Mouse (Mus musculus) liver (tissue): ENCODE measurements around the gene Rab40c.
A peak's percentile ranks its signal among the peaks of the same experiment; 100 is the strongest.

Experiments used
- DNase-seq: peaks from one replicate; pipeline ENCODE4 v3.0.0-alpha.2; 2020; ENCODE audit warnings: mixed read lengths

Rab40c gene

DNA sequence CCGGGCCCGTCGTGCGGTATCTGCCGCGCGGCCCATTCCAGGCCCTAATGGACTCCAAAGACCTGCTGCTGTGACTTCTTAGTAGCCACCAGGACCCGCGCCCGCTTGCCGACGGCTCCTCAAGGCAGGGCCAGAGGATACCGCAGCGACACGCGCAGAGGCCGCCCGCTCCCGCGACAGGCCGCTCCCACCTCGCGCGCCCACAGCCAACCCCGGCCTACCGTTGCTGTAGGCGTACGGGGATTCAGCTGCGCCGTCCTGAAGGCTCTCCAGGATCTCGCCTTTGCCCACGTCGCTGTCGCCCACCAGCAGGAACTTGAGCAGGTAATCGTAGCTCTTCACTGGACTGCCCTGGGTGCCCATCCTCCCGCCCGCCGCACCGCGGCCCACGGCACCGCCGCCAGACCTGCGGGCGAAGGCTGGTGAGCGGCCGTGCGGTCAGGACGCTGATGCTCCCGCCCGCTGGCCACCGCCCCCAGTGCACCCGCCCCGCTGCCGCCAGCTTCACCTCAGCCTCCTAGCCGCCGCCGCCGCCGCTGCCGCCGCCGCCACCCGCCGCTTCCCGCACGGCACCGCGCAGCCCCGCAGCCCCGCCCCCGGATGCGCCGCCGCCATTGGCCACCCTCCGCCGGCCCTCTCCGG, at the start of gene Rab40c:
Gene Rab40c (minus strand): TSS at position 584 of the 642 bp plus-strand sequence.
- DNase-seq, result peak; percentile 64

DNA sequence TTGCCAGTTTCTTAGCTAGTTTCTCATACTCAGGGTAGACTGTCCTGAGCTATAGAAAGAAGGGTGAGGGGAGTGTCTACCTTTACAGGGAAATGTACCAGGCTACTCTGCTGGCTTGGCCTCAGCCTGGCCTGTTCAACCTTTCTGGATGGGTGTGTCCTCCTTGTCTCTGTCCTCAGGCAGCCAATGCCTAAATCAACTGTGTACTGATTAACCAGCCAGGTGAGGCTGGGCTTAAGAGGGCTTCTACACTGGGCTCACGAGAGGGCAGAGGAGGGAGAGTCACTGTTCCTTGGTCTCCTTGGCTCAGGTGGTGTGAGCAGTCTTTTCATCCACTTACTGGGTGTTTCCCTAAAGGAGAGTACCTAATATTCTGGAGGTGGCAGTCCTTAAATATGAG, 48.6 kb upstream of the Rab40c start:
- DNase-seq, result peak; percentile 51

DNA sequence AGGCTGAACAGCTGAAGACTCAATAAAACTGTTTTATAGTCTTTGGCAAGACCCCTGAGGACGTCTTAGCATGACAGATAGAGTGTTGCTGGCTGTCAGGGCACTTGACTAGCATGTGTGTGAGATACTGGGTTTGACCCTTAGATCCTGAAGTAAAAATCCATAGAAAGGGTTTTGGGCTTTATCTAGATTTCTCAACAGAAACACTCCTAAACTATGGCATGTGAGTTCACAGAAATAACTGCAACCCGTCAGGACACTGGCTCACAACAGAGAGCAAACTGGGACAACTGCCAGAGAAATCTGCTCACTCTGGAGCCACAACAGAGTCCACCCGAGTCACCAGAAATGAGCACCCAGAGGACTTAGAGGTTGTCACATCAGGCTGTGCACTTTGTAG, 48.1 kb upstream of the Rab40c start:
- no peak for DNase-seq

DNA sequence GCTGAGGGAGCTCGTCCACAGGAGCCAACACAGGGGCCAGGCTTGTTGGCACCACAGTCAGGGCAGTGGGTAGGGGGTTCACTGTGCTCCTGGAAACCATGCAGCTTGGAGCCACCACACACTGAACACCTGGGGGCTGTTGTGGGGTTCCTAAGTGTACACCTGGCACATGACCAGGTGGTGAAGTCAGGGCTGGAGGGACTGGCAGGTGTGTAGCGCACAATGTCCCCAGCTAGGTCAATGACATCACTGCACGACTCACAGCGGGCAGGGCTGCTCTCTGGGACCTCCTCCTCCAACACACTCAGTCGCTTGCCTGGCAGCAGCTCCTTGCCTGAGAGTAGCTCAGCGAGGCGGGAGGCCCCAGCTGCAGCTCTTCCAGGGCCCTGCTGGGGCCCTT, 44.7 kb upstream of the Rab40c start:
- DNase-seq, result no peak

DNA sequence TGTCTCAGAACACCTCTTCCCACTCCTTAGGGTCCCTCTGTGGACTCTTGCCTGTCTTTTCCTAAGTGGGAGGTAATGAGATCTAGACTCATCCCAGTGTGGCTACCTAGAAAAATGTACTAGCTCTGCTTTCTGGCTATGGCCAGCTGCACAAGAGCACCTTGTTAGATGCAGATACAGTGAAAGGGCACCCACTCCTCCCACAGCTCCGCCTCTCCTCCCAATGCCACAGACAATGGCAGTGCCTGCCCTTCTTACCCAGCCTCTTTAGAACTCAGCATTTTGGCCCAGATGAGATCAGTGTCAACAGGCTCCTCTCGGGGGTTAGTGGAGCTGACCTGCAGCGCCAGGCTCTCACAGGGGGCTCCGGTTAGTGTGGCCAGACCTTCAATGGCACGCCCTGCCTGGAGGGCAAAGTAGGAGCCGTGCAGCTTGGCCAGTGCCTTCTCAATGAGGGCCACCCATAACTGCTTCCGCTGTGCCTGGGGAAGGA, 42.9 kb upstream of the Rab40c start:
- peak; percentile 60 for DNase-seq

DNA sequence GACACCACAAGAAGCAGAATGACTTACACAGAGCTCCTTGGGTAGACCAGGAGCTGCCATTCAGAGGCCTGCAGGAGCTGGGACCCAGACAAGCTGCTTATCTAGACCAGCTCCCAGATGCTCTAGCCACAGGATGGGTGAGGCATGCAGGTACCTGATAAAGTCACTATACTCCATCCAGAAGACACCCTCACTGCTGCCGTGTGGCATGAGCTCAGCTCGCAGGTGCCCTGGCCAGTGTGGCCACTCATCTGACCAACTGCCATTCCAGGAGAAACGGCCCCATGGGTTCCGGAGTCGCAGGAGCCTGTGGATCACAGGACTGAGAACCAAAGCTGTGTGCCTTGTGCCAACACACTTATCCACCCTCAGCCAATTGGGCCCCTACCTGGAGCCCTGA, 42.0 kb upstream of the Rab40c start:
- DNase-seq, result peak; percentile 90

DNA sequence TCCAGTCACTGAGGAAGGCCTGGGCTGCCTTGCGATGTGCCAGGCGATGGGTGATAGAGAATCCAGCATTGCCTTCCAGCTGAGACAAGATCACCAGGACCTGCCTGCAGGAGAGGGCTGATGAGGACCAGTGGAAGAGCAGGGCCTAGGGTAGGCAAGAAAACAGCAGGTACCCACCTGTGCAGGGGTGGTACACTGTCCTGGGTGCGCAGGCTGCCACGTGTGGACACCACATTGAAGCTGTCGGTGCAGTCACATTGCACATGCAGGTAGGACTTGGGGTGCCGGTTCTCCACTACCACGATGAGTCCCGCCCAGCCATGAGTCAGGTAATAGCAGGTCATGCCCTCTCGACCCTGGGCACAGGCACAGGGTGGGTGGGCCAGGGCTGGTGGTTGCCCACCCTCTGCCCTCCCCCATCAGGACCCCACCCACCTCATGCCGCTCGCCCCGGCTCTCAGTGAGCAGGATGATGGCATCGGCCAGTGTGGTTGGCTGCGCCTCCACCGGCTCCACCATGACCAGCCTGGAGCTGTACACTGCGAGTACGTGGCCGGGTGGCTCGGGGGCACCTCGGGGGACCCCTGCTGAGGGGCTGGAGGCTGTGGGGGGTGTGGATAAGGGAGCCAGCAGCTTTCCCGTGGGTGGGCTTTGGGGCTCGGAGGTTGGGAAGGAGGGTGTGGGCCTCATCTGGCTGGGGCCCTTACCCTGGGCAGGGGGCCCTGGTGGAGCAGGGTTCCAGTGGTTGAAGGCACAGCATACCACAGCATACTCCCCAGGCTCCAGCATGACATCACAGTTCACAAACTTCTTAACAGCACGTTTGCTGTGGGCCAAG, 40.3 kb upstream of the Rab40c start:
- DNase-seq, result peak; percentile 4

GRCm38 (mm10) chr17:25958771-25959494, 39.4 kb upstream of the Rab40c start:
- no peak for DNase-seq

GRCm38 (mm10) chr17:25957586-25958051, 38.1 kb upstream of the Rab40c start:
- DNase-seq, result no peak

GRCm38 (mm10) chr17:25956631-25957030, 37.1 kb upstream of the Rab40c start:
- DNase-seq, result no peak

- DNase-seq, result no peak
These were observed 36.7 kb upstream of the Rab40c start for GRCm38 (mm10) chr17:25956201-25956600.

DNA sequence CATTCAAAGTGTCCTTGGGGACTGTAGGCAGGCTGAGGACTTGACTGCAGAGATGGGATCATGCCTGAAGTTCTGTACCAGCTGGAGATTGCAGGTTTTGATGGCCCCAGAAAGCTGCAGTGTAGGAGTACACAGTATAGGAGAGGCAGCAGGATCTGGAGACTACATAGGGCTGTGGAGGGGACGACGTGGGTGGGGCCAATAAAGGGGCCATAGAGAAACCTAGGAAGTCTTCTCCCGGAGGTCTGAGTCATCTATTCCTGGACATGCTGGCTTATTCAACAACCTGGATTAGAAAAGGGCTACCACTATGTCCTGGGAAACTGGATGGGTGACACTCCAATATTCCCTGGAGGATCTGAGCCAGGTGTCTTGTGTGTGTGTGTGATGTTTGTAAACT, 36.2 kb upstream of the Rab40c start:
- DNase-seq, result no peak

DNA sequence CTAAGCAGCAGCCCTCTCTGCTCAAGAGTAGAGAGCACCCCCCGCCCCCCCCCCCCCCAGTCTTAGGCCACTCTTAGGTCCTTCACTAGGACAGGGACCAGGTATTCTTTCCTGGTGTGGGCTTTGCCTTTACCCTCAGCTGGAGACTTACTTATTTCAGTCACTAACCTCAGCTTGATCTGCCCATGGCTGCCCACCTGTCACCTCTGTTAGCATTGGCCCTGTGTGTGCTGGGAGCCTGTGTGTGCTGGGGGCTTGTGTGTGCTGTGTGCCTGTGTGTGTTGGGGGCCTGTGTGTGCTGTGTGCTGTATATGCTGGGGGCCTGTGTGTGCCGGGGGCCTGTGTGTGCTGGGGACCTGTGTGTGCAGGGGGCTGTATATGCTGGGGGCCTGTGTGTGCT, 35.1 kb upstream of the Rab40c start:
- DNase-seq, result no peak

GRCm38 (mm10) chr17:25953161-25953560, 33.6 kb upstream of the Rab40c start:
- no peak for DNase-seq

GRCm38 (mm10) chr17:25951803-25952623, 32.5 kb upstream of the Rab40c start, which contains the start of gene A930017K11Rik:
Gene A930017K11Rik, minus strand, starts transcription at chr17:25952565.
- no peak for DNase-seq

GRCm38 (mm10) chr17:25951225-25951802, 31.8 kb upstream of the Rab40c start:
- DNase-seq, result no peak

DNA sequence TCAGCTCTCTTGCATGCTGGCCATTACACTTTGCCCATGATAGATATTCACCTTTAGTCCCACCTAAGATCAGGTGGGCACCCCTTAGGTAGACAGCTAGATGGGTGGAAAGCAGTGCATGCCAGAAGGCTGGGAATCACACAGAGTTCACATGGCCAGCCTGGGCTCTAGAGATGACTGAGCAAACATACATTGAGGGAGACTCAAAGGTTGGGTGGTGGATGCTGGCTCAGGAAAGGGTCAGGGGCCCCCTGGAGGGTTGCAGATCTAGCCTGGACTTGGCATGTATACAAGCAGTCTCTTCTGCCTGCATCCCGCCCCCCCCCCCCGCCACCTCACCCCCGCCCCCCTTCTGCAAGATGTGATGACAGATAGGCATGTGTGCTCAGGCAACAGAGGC, 31.2 kb upstream of the Rab40c start:
- DNase-seq, result no peak

DNA sequence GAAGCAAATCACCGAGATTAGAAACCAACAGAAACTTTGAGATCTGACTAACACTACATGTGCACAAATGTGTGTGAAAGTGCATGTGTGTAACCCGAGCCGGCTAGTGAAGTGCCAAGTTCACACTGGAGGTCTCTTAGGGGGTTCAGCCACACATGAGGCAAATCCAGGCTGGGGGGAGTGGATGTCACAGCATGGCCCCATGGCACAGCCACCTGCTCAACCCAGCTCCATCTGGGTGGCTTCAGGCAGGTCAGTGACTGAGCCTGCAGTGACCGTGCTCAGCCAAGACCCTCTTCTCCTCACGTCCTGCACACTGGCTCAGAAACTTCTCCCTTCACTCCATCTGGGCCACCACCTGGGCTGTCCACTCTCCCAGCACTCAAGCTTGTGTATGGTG, 30.5 kb upstream of the Rab40c start:
- DNase-seq, result no peak

DNA sequence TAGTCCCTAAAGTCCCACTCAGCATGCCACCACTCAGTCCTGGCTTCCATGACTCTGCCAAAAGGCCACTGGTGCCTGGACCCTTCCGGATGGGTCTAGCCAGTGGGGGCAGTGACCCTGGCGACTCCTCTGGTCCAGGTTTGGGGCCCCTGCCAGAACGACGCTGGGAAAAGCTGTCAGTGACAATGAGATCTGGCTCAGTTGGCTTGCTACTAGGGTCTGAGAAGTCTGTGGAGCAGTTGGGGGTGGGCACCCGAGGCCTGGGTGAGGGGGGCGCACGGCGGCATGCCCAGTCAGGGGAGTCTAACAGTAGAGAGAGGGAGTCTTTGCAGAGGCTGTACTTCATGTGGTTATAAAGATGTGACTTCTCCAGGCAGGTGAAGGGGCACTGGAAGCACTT, 28.5 kb upstream of the Rab40c start:
- DNase-seq, result no peak

GRCm38 (mm10) chr17:25947576-25947975, 28.0 kb upstream of the Rab40c start:
- DNase-seq, result peak; percentile 68

- no peak for DNase-seq
These were observed 27.4 kb upstream of the Rab40c start for GRCm38 (mm10) chr17:25946891-25947290.

DNA sequence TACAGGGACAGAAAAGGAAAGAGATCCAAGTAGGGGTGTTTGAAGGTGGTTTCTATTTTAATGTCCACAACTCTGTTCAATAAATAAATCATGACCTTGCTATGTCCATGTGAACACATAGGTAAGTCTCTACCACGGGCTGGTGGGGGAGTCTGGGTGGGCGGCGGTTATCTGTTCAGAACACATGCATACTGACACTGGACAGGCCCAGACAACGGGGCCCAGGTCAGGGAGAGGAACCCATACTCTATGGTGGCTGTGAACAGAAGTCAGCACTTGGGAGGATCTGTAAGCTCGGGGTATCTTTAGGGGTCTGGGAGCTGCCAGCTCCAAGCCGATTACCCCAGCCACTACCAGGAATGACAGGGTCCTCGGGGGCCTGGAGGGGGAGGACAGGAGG, 26.8 kb upstream of the Rab40c start:
- peak; percentile 86 for DNase-seq
